Comparison of ENCODE assay signal across 13 mouse cellular contexts in genomic region chr13:115091511-115091910, GRCm38 (mm10). TPM values are rescaled to one million over a fixed set of nuclear protein-coding genes. Genes with fewer than 3 reads are reported as not detected.
DNase-seq lines count a peak whose midpoint lies in the region; ATAC-seq and TF ChIP-seq lines count a peak whose summit lies in the region.
"Had no signal": no experiment of that assay in that cellular context is flagged by ENCODE, and none has a peak within 500 bp of the region (broad histone marks: within the 10 kb centered on the region; RNA-seq: fewer than 3 reads in every experiment).

No protein-coding gene starts in this region.

- no peaks in the 10 kb centered on the region for H3K9me3 ChIP-seq in intestine, embryonic 15.5 days
- no peaks in the 10 kb centered on the region for H3K9me3 ChIP-seq in intestine, embryonic 16.5 days (ENCODE audit: control insufficient read depth, low read length)
- no peaks in the 10 kb centered on the region for H3K9me3 ChIP-seq in MEL (replicated peaks; ENCODE audit: insufficient read depth, low read length)
- H3K9me3 ChIP-seq in heart, postnatal 0 days (replicated peaks; ENCODE audit: control insufficient read depth, low read length): no peaks in the 10 kb centered on the region
- H3K9me3 ChIP-seq: neural tube, embryonic 12.5 days had no signal

- peaks cover 6% of the 10 kb centered on the region; the same call in 1 of the 2 replicates for H3K36me3 ChIP-seq in intestine, embryonic 15.5 days
- peaks cover 6% of the 10 kb centered on the region for H3K36me3 ChIP-seq in intestine, embryonic 16.5 days (ENCODE audit: control insufficient read depth, insufficient read depth, low read length)
- peaks cover 7 to 15% of the 10 kb centered on the region in 2 experiments; a peak in 3 of 4 replicates for H3K36me3 ChIP-seq in MEL (ENCODE audit: control insufficient read depth in 1 of 2, insufficient read depth in 2 of 2, low read length in 2 of 2)
- H3K36me3 ChIP-seq in heart, postnatal 0 days (replicated peaks; ENCODE audit: control insufficient read depth, insufficient read depth, low read length): peaks cover 10% of the 10 kb centered on the region

- peak overlapping the region; percentile 94; the same call in 1 of the 2 replicates for H3K4me2 ChIP-seq in intestine, embryonic 15.5 days (replicated peaks)
- no peak overlapping the region for H3K4me2 ChIP-seq in intestine, embryonic 16.5 days (ENCODE audit: low read depth, low read length)
- H3K4me2 ChIP-seq in heart, postnatal 0 days (ENCODE audit: low read depth, low read length): peak overlapping the region; percentile 92; the same call in 1 of the 2 replicates

- no peak overlapping the region for H3K4me3 ChIP-seq in intestine, embryonic 15.5 days (replicated peaks)
- H3K4me3 ChIP-seq in intestine, embryonic 16.5 days (ENCODE audit: low read length): no peak overlapping the region
- peak overlapping the region; percentile 36 to 67; a peak in 3 of 4 replicates for H3K4me3 ChIP-seq in MEL (ENCODE audit: control insufficient read depth in 1 of 2, insufficient read depth in 1 of 2, low read depth in 2 of 2, low read length in 2 of 2)
- H3K4me3 ChIP-seq in heart, postnatal 0 days (ENCODE audit: low read depth, low read length): peak overlapping the region; percentile 67; the same call in 1 of the 2 replicates
- H3K4me3 ChIP-seq: neural tube, embryonic 12.5 days had no signal

- no peak for TF ChIP-seq EP300 in MEL (IDR thresholded peaks at IDR 0.05; ENCODE audit: low read depth in 1 of 2, low read length in 2 of 2)
- TF ChIP-seq EP300 in heart, postnatal 0 days (IDR thresholded peaks at IDR 0.05; ENCODE audit: low read depth): no peak

- DNase-seq in cerebellum, adult 11-12 months: peak; percentile 6
- DNase-seq in cerebellum, adult 11 months: no peak
- DNase-seq in MEL (ENCODE audit: low read depth, low spot score): peak; percentile 63
- DNase-seq in heart, postnatal 0 days (ENCODE audit: low spot score): no peak
- DNase-seq in thymus, postnatal 4 days: no peak
- no peak for DNase-seq in spleen, adult 12 weeks (ENCODE audit: low spot score)
- DNase-seq: adrenal gland, adult 2 months; kidney, adult 18-20 months had no signal

- TF ChIP-seq CTCF in MEL (IDR thresholded peaks at IDR 0.05 in 2 of 3, conservative IDR thresholded peaks at IDR 0.05 in 1 of 3; ENCODE audit: control insufficient read depth in 1 of 3, insufficient read depth in 1 of 3, low read depth in 2 of 3, low read length in 3 of 3, poor library complexity in 1 of 3, severe bottlenecking in 1 of 3): no peak
- no peak for TF ChIP-seq CTCF in heart, postnatal 0 days (IDR thresholded peaks at IDR 0.05; ENCODE audit: low read depth)

- H3K79me2 ChIP-seq in MEL (ENCODE audit: control insufficient read depth, insufficient read depth, low read length, poor library complexity): peaks cover 20% of the 10 kb centered on the region

- peak overlapping the region; percentile 83; the same call in 1 of the 2 replicates for H3K27ac ChIP-seq in intestine, embryonic 15.5 days
- no peak overlapping the region for H3K27ac ChIP-seq in intestine, embryonic 16.5 days (ENCODE audit: low read length)
- H3K27ac ChIP-seq in MEL (ENCODE audit: control insufficient read depth, low read depth, low read length): no peak overlapping the region; the same call in 1 of the 2 replicates
- peak overlapping the region; percentile 93 for H3K27ac ChIP-seq in heart, postnatal 0 days (ENCODE audit: low read depth)
- H3K27ac ChIP-seq: forebrain, embryonic 13.5 days; midbrain, embryonic 12.5 days; neural tube, embryonic 12.5 days had no signal

- H3K9ac ChIP-seq in intestine, embryonic 15.5 days: no peak overlapping the region
- no peak overlapping the region for H3K9ac ChIP-seq in intestine, embryonic 16.5 days (ENCODE audit: low read depth, low read length)
- no peak overlapping the region for H3K9ac ChIP-seq in MEL (ENCODE audit: control insufficient read depth, low read depth, low read length, poor library complexity, severe bottlenecking)
- H3K9ac ChIP-seq in heart, postnatal 0 days (replicated peaks; ENCODE audit: low read depth, low read length): no peak overlapping the region
- H3K9ac ChIP-seq: neural tube, embryonic 12.5 days had no signal

- no peak for ATAC-seq in intestine, embryonic 15.5 days
- ATAC-seq in intestine, embryonic 16.5 days: no peak
- ATAC-seq in heart, postnatal 0 days (ENCODE audit: insufficient read depth, low read depth): no peak
- ATAC-seq: forebrain, embryonic 13.5 days had no signal

- no peak for TF ChIP-seq POLR2A in MEL (IDR thresholded peaks at IDR 0.05; ENCODE audit: control insufficient read depth in 1 of 2, insufficient read depth in 1 of 2, low read depth in 1 of 2, low read length in 2 of 2, poor library complexity in 1 of 2)

- H3K4me1 ChIP-seq in intestine, embryonic 15.5 days (replicated peaks): peaks cover 16% of the 10 kb centered on the region
- H3K4me1 ChIP-seq in intestine, embryonic 16.5 days (ENCODE audit: control insufficient read depth, insufficient read depth, low read length): peaks cover 29% of the 10 kb centered on the region
- peaks cover 4 to 8% of the 10 kb centered on the region in 2 experiments; a peak in 2 of 4 replicates for H3K4me1 ChIP-seq in MEL (ENCODE audit: control insufficient read depth in 1 of 2, insufficient read depth in 2 of 2, low read length in 2 of 2)
- H3K4me1 ChIP-seq in heart, postnatal 0 days (ENCODE audit: control insufficient read depth, insufficient read depth): peaks cover 55% of the 10 kb centered on the region

- TF ChIP-seq RAD21 in MEL (IDR thresholded peaks at IDR 0.05; ENCODE audit: low read depth, low read length): no peak

- 73% methylated on average over 3 of the region's 3 CpGs for WGBS in intestine, embryonic 15.5 days
- 75% methylated on average over 3 of the region's 3 CpGs for WGBS in intestine, embryonic 16.5 days
- 47% methylated on average over 3 of the region's 3 CpGs for WGBS in heart, postnatal 0 days

- H3K27me3 ChIP-seq in intestine, embryonic 15.5 days (replicated peaks): no peaks in the 10 kb centered on the region
- H3K27me3 ChIP-seq in intestine, embryonic 16.5 days (replicated peaks; ENCODE audit: control insufficient read depth, insufficient read depth, low read length): no peaks in the 10 kb centered on the region
- H3K27me3 ChIP-seq in MEL (ENCODE audit: control insufficient read depth in 1 of 2, insufficient read depth in 2 of 2, low read length in 2 of 2): no peaks in the 10 kb centered on the region
- H3K27me3 ChIP-seq in heart, postnatal 0 days (ENCODE audit: control insufficient read depth, insufficient read depth, low read length): no peaks in the 10 kb centered on the region
- H3K27me3 ChIP-seq: forebrain, embryonic 13.5 days; neural tube, embryonic 12.5 days had no signal

TF ChIP-seq in MEL, 35 proteins besides CTCF, POLR2A, EP300 and RAD21:
- TF ChIP-seq UBTF (IDR thresholded peaks at IDR 0.05; ENCODE audit: borderline replicate concordance, insufficient read depth, low read depth, low read length) (no peak), HCFC1 (IDR thresholded peaks at IDR 0.05; ENCODE audit: low read depth, low read length) (no peak), NELFE (IDR thresholded peaks at IDR 0.05; ENCODE audit: low read depth, low read length) (no peak), MAX (IDR thresholded peaks at IDR 0.05; ENCODE audit: low read length) (no peak), ELF1 (IDR thresholded peaks at IDR 0.05; ENCODE audit: low read depth, low read length) (no peak), GATA1 (IDR thresholded peaks at IDR 0.05; ENCODE audit: low read depth, low read length) (no peak), MEF2A (IDR thresholded peaks at IDR 0.05; ENCODE audit: extremely low read depth, insufficient replicate concordance, low read depth, low read length, poor library complexity, severe bottlenecking) (no peak), CHD1 (IDR thresholded peaks at IDR 0.05; ENCODE audit: low read depth, low read length) (no peak), RCOR1 (IDR thresholded peaks at IDR 0.05; ENCODE audit: low read depth, low read length) (no peak)

RNA-seq across cellular contexts. Expression of gene Pelo, which starts 1.5 kb away (rescaled TPM):
- polyA plus RNA-seq in intestine, embryonic 15.5 days (2015; fragmentation: Nextera tagmentation; extraction: Ambion mirVana): 4.6 and 6.0 TPM in 2 replicates
- 5.4 and 5.7 TPM in 2 replicates for polyA plus RNA-seq in intestine, embryonic 16.5 days (2015; fragmentation: Nextera tagmentation; extraction: Ambion mirVana)
- total RNA-seq in MEL (2012; rRNA removed): 30.4 and 32.6 TPM in 2 replicates
- polyA plus RNA-seq in MEL (2012; ENCODE audit: insufficient read depth in 1 of 2, insufficient read length in 2 of 2, low read depth in 1 of 2, low replicate concordance in 2 of 2, missing spikeins in 1 of 2): 10 to 100 TPM in 1 of 2 experiments, not detected in 1; 39.7 TPM
- total RNA-seq in heart, postnatal 0 days (2014; rRNA removed; ENCODE audit: low replicate concordance): 25.7 and 30.2 TPM in 2 replicates
- polyA plus RNA-seq in heart, postnatal 0 days (2015; fragmentation: Nextera tagmentation; extraction: Ambion mirVana): 7.1 and 7.8 TPM in 2 replicates

RNA-seq across cellular contexts. Expression of gene Gm49395, which starts 10.2 kb away (rescaled TPM):
- 5.4 TPM in 2 replicates for polyA plus RNA-seq in intestine, embryonic 15.5 days (2015; fragmentation: Nextera tagmentation; extraction: Ambion mirVana)
- polyA plus RNA-seq in intestine, embryonic 16.5 days (2015; fragmentation: Nextera tagmentation; extraction: Ambion mirVana): 5.5 and 5.9 TPM in 2 replicates
- total RNA-seq in MEL (2012; rRNA removed): 0.31 TPM in 1 of 2 replicates, not detected in the other
- polyA plus RNA-seq in MEL (2012; ENCODE audit: insufficient read depth in 1 of 2, insufficient read length in 2 of 2, low read depth in 1 of 2, low replicate concordance in 2 of 2, missing spikeins in 1 of 2): not detected
- 4.1 and 24.8 TPM in 2 replicates for total RNA-seq in heart, postnatal 0 days (2014; rRNA removed; ENCODE audit: low replicate concordance)
- polyA plus RNA-seq in heart, postnatal 0 days (2015; fragmentation: Nextera tagmentation; extraction: Ambion mirVana): 7.1 and 8.8 TPM in 2 replicates

RNA-seq across cellular contexts. Expression of gene Itga1, which starts 10.3 kb away (rescaled TPM):
- 17.4 and 18.0 TPM in 2 replicates for polyA plus RNA-seq in intestine, embryonic 15.5 days (2015; fragmentation: Nextera tagmentation; extraction: Ambion mirVana)
- polyA plus RNA-seq in intestine, embryonic 16.5 days (2015; fragmentation: Nextera tagmentation; extraction: Ambion mirVana): 15.4 and 18.6 TPM in 2 replicates
- not detected in 2 replicates for total RNA-seq in MEL (2012; rRNA removed)
- not detected for polyA plus RNA-seq in MEL (2012; ENCODE audit: insufficient read depth in 1 of 2, insufficient read length in 2 of 2, low read depth in 1 of 2, low replicate concordance in 2 of 2, missing spikeins in 1 of 2)
- 41.5 and 55.6 TPM in 2 replicates for total RNA-seq in heart, postnatal 0 days (2014; rRNA removed; ENCODE audit: low replicate concordance)
- polyA plus RNA-seq in heart, postnatal 0 days (2015; fragmentation: Nextera tagmentation; extraction: Ambion mirVana): 13.7 and 16.7 TPM in 2 replicates

Comparison
In these comparisons a context has a peak if more than half of its experiments do, and no peak if none do; other contexts are left out.
1. DNase-seq: peak in cerebellum, adult 11-12 months (single experiment) and MEL (single experiment); none in cerebellum, adult 11 months (single experiment), heart, postnatal 0 days (single experiment), thymus, postnatal 4 days (single experiment) and spleen, adult 12 weeks (single experiment).
2. H3K27ac ChIP-seq: peak in intestine, embryonic 15.5 days (single experiment) and heart, postnatal 0 days (single experiment); none in intestine, embryonic 16.5 days (single experiment) and MEL (single experiment).
3. H3K4me3 ChIP-seq: peak in MEL (2 of 2) and heart, postnatal 0 days (single experiment); none in intestine, embryonic 15.5 days (single experiment) and intestine, embryonic 16.5 days (single experiment).
4. RNA of gene Itga1, which starts 10.3 kb away (polyA plus RNA-seq): 17.4 to 18.0 TPM in intestine, embryonic 15.5 days, 13.7 to 16.7 TPM in heart, postnatal 0 days and 15.4 to 18.6 TPM in intestine, embryonic 16.5 days; not detected in MEL; every median in the first group is over 10 times any median in the second.